In the genomic region with DNA sequence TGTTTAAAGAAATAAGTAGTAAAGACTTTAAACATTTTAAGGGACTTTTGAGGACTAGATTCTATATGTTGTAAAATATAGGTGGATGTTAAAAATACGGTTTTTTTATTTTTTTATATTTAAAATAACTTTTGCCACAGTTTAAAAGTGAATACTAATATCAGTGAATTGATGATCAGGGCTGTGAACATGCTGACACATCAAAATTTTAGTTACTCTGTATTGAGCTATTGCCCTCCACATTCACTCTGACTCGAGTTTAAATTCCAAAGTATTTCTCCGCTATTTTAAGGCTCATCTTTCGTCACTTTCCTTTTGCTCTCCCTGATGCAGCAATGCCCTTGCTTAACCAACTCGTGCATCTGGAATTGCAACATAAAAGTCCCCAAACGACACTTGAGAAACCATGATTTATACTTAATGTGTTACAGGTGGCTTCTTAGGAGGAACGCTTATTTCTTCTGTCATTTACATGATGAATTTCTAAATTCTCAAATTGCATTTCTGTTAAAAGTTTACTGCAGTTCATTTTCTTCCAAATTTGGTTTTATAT, we compare ENCODE assay signal across 29 mouse cellular contexts. TPM values are rescaled to one million over a fixed set of nuclear protein-coding genes. Genes with fewer than 3 reads are reported as not detected.
DNase-seq lines count a peak whose midpoint lies in the region; ATAC-seq lines count a peak whose summit lies in the region.
"Had no signal": no experiment of that assay in that cellular context is flagged by ENCODE, and none has a peak within 500 bp of the region (broad histone marks: within the 10 kb centered on the region; RNA-seq: fewer than 3 reads in every experiment).

No protein-coding gene starts in this region.

- ATAC-seq in megakaryocyte progenitor cell, adult 5-6 weeks (replicated peaks; ENCODE audit: poor library complexity), result peak; percentile 92
- ATAC-seq: inflammation-experienced regulatory T-cells, adult 6 months; midbrain, embryonic 13.5 days had no signal

- H3K4me3 ChIP-seq in brown adipose tissue, adult 24 weeks (ENCODE audit: insufficient read depth, low read depth, low read length), result no peak overlapping the region
- H3K4me3 ChIP-seq: embryonic facial prominence, embryonic 15.5 days; forebrain, embryonic 10.5 days; heart, embryonic 12.5 days; hindbrain, embryonic 13.5 days; layer of hippocampus, adult 2 months; left cerebral cortex, adult 2 months; limb, embryonic 12.5 days; midbrain, embryonic 13.5 days; neural tube, embryonic 12.5 days had no signal

- DNase-seq in adrenal gland, postnatal 10 days, result peak; percentile 22
- DNase-seq in adrenal gland, adult 8-10 months, result no peak
- DNase-seq in lung, postnatal 10 days, result peak; percentile 13
- DNase-seq in lung, adult 18-20 months, result no peak
- no peak for DNase-seq in thymus, postnatal 0 days (ENCODE audit: low spot score)
- no peak for DNase-seq in gastrocnemius, postnatal 36 days
- DNase-seq: cerebellum, adult 8-10 months; heart, postnatal 14 days; kidney, adult 8-10 months; kidney, postnatal 14 days; right cerebral cortex, postnatal 4 days had no signal

- peak overlapping the region; percentile 92 for H3K27ac ChIP-seq in brown adipose tissue, adult 24 weeks (replicated peaks; ENCODE audit: low read depth, low read length)
- H3K27ac ChIP-seq: embryonic facial prominence, embryonic 15.5 days; forebrain, embryonic 10.5 days; hindbrain, embryonic 13.5 days; layer of hippocampus, adult 2 months; left cerebral cortex, adult 2 months; limb, embryonic 12.5 days; liver, embryonic 14.5 days; macrophage; midbrain, embryonic 13.5 days; neural tube, embryonic 12.5 days; stomach, postnatal 0 days had no signal

- intact Hi-C loops in gastrocnemius, postnatal 36 days (cut with DNase I), result no loop called here

- peaks cover 2% of the 10 kb centered on the region; the same call in 1 of the 2 replicates for H3K4me1 ChIP-seq in brown adipose tissue, adult 24 weeks (ENCODE audit: control insufficient read depth, insufficient read depth, insufficient read length, low read length)
- H3K4me1 ChIP-seq: embryonic facial prominence, embryonic 15.5 days; forebrain, embryonic 10.5 days; heart, embryonic 12.5 days; hindbrain, embryonic 13.5 days; limb, embryonic 12.5 days; midbrain, embryonic 13.5 days; neural tube, embryonic 12.5 days had no signal

RNA-seq across cellular contexts. Expression of a gene that starts 58.7 kb away (rescaled TPM):
- not detected for total RNA-seq in adrenal gland, postnatal 10 days (2021)
- not detected for total RNA-seq in adrenal gland, adult 8-10 months (2022)
- not detected in 2 replicates for polyA plus RNA-seq in brown adipose tissue, adult 24 weeks (2012; ENCODE audit: insufficient read depth, insufficient read length, missing spikeins)
- not detected in 2 replicates for total RNA-seq in megakaryocyte progenitor cell, adult 5-6 weeks (2015)
- not detected in 2 replicates for total RNA-seq in megakaryocyte progenitor cell, adult 5-6 weeks (2017)
- not detected in 2 replicates for polyA plus RNA-seq in thymus, postnatal 0 days (2015; fragmentation: Nextera tagmentation; extraction: Ambion mirVana)
- not detected for total RNA-seq in gastrocnemius, postnatal 36 days (2021)
- total RNA-seq: common myeloid progenitor, adult 5-6 weeks; gastrocnemius, postnatal 4 days; heart, postnatal 14 days; layer of hippocampus, adult 2 months; left cerebral cortex, adult 2 months had no signal
- polyA plus RNA-seq: embryonic facial prominence, embryonic 15.5 days; forebrain, embryonic 10.5 days; frontal cortex, adult 2 months; heart, embryonic 12.5 days; hindbrain, embryonic 13.5 days; inflammation-experienced regulatory T-cells, adult 6 months; limb, embryonic 12.5 days; liver, embryonic 14.5 days; macrophage; midbrain, embryonic 13.5 days; neural tube, embryonic 12.5 days; stomach, postnatal 0 days had no signal

Comparison
In these comparisons a context has a peak if more than half of its experiments do, and no peak if none do; other contexts are left out.
1. DNase-seq: peak in adrenal gland, postnatal 10 days (single experiment) and lung, postnatal 10 days (single experiment); none in adrenal gland, adult 8-10 months (single experiment), lung, adult 18-20 months (0 of 2), thymus, postnatal 0 days (single experiment) and gastrocnemius, postnatal 36 days (0 of 2).